Mouse (Mus musculus) forebrain, postnatal 0 days (tissue): ENCODE data around the gene Slc39a11. TPM values are rescaled to one million over a fixed set of nuclear protein-coding genes. Genes with fewer than 3 reads are reported as not detected.

Source experiments
- ATAC-seq: fragments of 200-750 bp; cut with Nextera tagmentation; 2 replicates; pipeline ENCODE4 v1.8.0; 2017; ENCODE audit warnings: mild to moderate bottlenecking, moderate library complexity
- DNase-seq: peaks from one replicate; pipeline ENCODE4 v3.0.0-alpha.2; 2015
- H3K27ac ChIP-seq: fragments of 300-500 bp; sonication (generic); 2 replicates; pipeline ENCODE4 v1.5.1; 2014; ENCODE audit warnings: low read depth, mild to moderate bottlenecking, antibody characterized with exemption, low read length, moderate library complexity, mixed read lengths
- H3K27me3 ChIP-seq: fragments of 300-500 bp; sonication (generic); 2 replicates; pipeline ENCODE4 v1.6.1; 2014; ENCODE audit warnings: mild to moderate bottlenecking, low read length, mixed read lengths; ENCODE audit not compliant: insufficient read depth
- H3K36me3 ChIP-seq: fragments of 300-500 bp; sonication (generic); 2 replicates; pipeline ENCODE4 v1.6.1; 2014; ENCODE audit warnings: mild to moderate bottlenecking, moderate library complexity; ENCODE audit not compliant: insufficient read depth
- H3K4me1 ChIP-seq: fragments of 300-500 bp; sonication (generic); 2 replicates; pipeline ENCODE4 v1.6.1; 2014; ENCODE audit warnings: antibody characterized with exemption; ENCODE audit not compliant: insufficient read depth
- H3K4me2 ChIP-seq: fragments of 300-500 bp; sonication (generic); 2 replicates; pipeline ENCODE4 v1.6.1; 2014; ENCODE audit warnings: low read depth, mild to moderate bottlenecking, moderate library complexity
- H3K4me3 ChIP-seq: fragments of 300-500 bp; sonication (generic); 2 replicates; pipeline ENCODE4 v1.5.1; 2014; ENCODE audit warnings: low read depth, low read length, mixed read lengths
- H3K9ac ChIP-seq: fragments of 300-500 bp; sonication (generic); 2 replicates; pipeline ENCODE4 v1.6.1; 2014; ENCODE audit warnings: mild to moderate bottlenecking
- H3K9me3 ChIP-seq: fragments of 300-500 bp; sonication (generic); 2 replicates; pipeline ENCODE4 v1.6.1; 2016; ENCODE audit warnings: low read length
- CTCF ChIP-seq: sonication (generic); IDR thresholded peaks from 2 replicates; pipeline ENCODE4 v1.5.1; 2016; ENCODE audit warnings: antibody characterized with exemption, control low read depth, low read depth
- WGBS: fragments of 180-500 bp; shearing (Covaris S2); extraction: QIAGEN DNeasy Blood & Tissue Kit; methylation state at CpG from one replicate; pipeline ENCODE4 v1.1.7; 2014; 5-methylcytosine and 5-hydroxymethylcytosine counted together
- polyA plus RNA-seq: library from polyadenylated mRNA; unstranded; fragments of >200 nt; fragmentation: Nextera tagmentation; extraction: Ambion mirVana; gene quantifications from 2 replicates; pipeline ENCODE4 v1.2.1, GENCODE M21; 2015
- total RNA-seq: library from RNA; depleted of rRNA; stranded (reverse); fragments of >200 nt; gene quantifications from 2 replicates; pipeline ENCODE4 v1.2.3, GENCODE M21; 2014

The Slc39a11 gene
- total and polyA plus RNA-seq, 2 experiments from 2014 or later = 39.1 to 48.2 TPM

DNA sequence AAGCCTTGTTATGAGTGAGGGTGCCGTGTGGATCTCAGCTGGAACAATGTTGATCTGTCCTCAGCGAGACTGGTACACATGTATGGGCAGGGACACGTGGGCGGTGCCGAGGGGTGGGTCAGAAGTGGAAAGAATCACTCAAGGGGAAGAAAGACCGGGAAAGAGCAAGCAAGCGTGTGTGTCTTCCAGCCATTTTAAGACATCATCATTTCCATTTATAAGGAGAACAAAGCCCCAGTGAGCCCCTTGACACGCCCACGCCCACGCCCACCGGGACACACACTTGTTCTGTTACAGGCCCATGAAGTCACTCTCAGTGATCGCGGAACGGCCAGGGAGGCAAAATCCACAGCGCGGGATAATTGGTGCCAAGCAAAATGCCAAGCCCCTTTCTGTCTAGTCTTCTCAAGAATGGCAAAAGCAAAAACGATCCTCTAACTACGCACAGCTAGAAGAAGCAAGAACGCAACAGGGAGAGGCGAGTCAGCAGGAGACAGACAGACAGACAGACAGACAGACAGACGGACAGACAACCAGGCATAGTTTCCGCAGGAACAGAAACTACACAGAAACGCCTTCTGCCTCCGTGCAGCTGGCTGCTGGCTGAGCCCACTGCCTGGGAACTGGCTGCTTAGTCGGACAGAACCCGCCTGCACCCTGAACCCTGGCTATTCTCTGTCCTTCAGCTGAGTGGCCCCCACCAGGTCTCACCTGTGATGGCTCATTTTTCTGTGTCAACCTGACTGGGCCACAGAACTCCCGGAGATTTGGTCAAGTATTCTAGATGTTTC lies 364.7 kb downstream of the Slc39a11 start:
- Histone ChIP-seq H3K9ac (no peak overlapping the region), H3K4me2 (peak overlapping the region; percentile 34), H3K4me1 (no peaks in the 10 kb centered on the region), H3K36me3 (no peaks in the 10 kb centered on the region), H3K9me3 (no peaks in the 10 kb centered on the region), H3K4me3 (no peak overlapping the region), H3K27me3 (no peaks in the 10 kb centered on the region), H3K27ac (no peak overlapping the region)
- ATAC-seq (peak; percentile 47), DNase-seq (peak; percentile 58)
- 49% methylated on average over 27 of the region's 27 CpGs for WGBS
- TF ChIP-seq CTCF = no peak

DNA sequence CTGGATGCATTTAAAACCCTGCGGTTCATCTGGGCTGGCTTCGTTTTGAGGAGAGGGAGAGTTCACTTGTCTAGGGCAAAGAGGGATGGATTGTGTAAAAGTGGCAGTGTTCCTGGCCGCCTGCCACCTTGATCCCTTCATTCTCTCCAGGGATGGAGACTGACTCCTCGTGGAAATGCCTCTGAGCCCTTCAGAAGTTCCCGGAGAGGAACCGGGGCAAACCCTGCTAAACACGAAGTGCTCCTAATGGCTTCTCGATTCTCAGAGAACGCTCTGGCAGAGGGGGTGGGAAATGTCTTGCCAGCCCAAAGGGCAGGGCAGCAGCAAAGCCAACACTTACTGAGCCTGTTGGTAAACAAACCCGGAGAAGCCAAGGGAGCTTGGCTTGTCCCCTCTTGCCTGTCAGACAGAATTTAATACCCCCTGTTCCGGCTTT lies 366.5 kb downstream of the Slc39a11 start:
- no peaks in the 10 kb centered on the region for H3K27me3 ChIP-seq
- TF ChIP-seq CTCF = no peak
- peak; percentile 45 for ATAC-seq
- H3K27ac ChIP-seq = no peak overlapping the region
- no peaks in the 10 kb centered on the region for H3K36me3 ChIP-seq
- DNase-seq = no peak
- no peak overlapping the region for H3K4me2 ChIP-seq
- H3K4me3 ChIP-seq = no peak overlapping the region
- H3K4me1 ChIP-seq = no peaks in the 10 kb centered on the region
- H3K9me3 ChIP-seq = no peaks in the 10 kb centered on the region
- 14% methylated on average over 11 of the region's 11 CpGs for WGBS
- H3K9ac ChIP-seq = no peak overlapping the region

GRCm38 (mm10) chr11:113278238-113278637 lies 371.6 kb downstream of the Slc39a11 start:
- TF ChIP-seq CTCF = no peak
- no peak overlapping the region for H3K4me3 ChIP-seq
- no peaks in the 10 kb centered on the region for H3K4me1 ChIP-seq
- H3K27ac ChIP-seq = no peak overlapping the region
- H3K27me3 ChIP-seq = no peaks in the 10 kb centered on the region
- no peak for ATAC-seq
- H3K4me2 ChIP-seq = no peak overlapping the region
- no peaks in the 10 kb centered on the region for H3K9me3 ChIP-seq
- no peak overlapping the region for H3K9ac ChIP-seq
- WGBS = 73% methylated on average over 6 of the region's 6 CpGs
- no peaks in the 10 kb centered on the region for H3K36me3 ChIP-seq
- DNase-seq = no peak

- ATAC-seq = peak; percentile 32; the same call in 1 of the 2 replicates
- Histone ChIP-seq H3K27me3 (no peaks in the 10 kb centered on the region), H3K4me1 (no peaks in the 10 kb centered on the region), H3K4me2 (no peak overlapping the region), H3K27ac (no peak overlapping the region), H3K9ac (no peak overlapping the region), H3K36me3 (no peaks in the 10 kb centered on the region), H3K9me3 (no peaks in the 10 kb centered on the region), H3K4me3 (no peak overlapping the region)
- DNase-seq = no peak
- no peak for TF ChIP-seq CTCF
- WGBS = 36% methylated on average over 10 of the region's 10 CpGs
Observed at GRCm38 (mm10) chr11:113277034-113277612, 372.8 kb downstream of the Slc39a11 start.

GRCm38 (mm10) chr11:113276518-113276917 lies 373.4 kb downstream of the Slc39a11 start:
- Histone ChIP-seq H3K4me3 (no peak overlapping the region), H3K9ac (no peak overlapping the region), H3K27me3 (no peaks in the 10 kb centered on the region), H3K4me1 (no peaks in the 10 kb centered on the region), H3K27ac (no peak overlapping the region), H3K36me3 (no peaks in the 10 kb centered on the region), H3K9me3 (no peaks in the 10 kb centered on the region), H3K4me2 (no peak overlapping the region)
- DNase-seq (no peak), ATAC-seq (no peak)
- TF ChIP-seq CTCF = no peak
- 79% methylated on average over 8 of the region's 8 CpGs for WGBS

DNA sequence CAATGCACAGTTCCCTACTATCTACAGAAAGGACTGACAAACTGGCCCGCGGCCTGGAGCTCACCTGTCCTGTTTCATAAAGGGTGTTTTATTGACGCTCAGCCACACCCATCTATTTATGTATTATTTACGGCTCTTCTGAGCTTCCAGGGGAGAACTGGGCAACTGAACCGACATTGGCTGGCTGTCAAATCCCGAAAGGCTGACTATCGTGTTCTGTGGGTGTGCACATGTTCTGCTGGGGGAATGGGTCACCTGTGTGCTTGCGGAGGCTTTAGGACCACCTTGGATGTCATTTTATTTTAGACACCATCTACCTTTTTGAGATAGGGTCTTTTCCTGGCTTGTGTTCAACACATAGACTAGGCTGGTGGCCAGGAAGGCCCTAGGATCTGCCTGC lies 375.8 kb downstream of the Slc39a11 start:
- H3K4me3 ChIP-seq = no peak overlapping the region
- ATAC-seq (no peak), DNase-seq (no peak)
- H3K9me3 ChIP-seq = no peaks in the 10 kb centered on the region
- no peaks in the 10 kb centered on the region for H3K27me3 ChIP-seq
- no peak overlapping the region for H3K4me2 ChIP-seq
- H3K36me3 ChIP-seq = no peaks in the 10 kb centered on the region
- TF ChIP-seq CTCF = no peak
- no peaks in the 10 kb centered on the region for H3K4me1 ChIP-seq
- no peak overlapping the region for H3K9ac ChIP-seq
- H3K27ac ChIP-seq = no peak overlapping the region
- 71% methylated on average over 8 of the region's 8 CpGs for WGBS

GRCm38 (mm10) chr11:113271857-113272256 lies 378.0 kb downstream of the Slc39a11 start:
- no peak for DNase-seq

More at GRCm38 (mm10) chr11:113271857-113272256, 378.0 kb downstream of the Slc39a11 start:
- H3K36me3 ChIP-seq = no peaks in the 10 kb centered on the region
- H3K4me3 ChIP-seq = no peak overlapping the region
- H3K4me2 ChIP-seq = no peak overlapping the region
- no peak for TF ChIP-seq CTCF
- H3K27ac ChIP-seq = no peak overlapping the region
- H3K9ac ChIP-seq = no peak overlapping the region
- WGBS = 39% methylated on average over 6 of the region's 6 CpGs
- H3K27me3 ChIP-seq = no peaks in the 10 kb centered on the region
- ATAC-seq = peak; percentile 69
- no peaks in the 10 kb centered on the region for H3K4me1 ChIP-seq
- no peaks in the 10 kb centered on the region for H3K9me3 ChIP-seq
